Mouse (Mus musculus) megakaryocyte, embryonic 14.5 days (primary cell): Measurements from ENCODE around the gene Lancl1.

Source experiments
- FLI1 ChIP-seq: IDR thresholded peaks from 2 replicates; pipeline ENCODE4 v1.6.1; 2012; ENCODE audit warnings: low read length, inconsistent platforms, mixed read lengths
- GATA1 ChIP-seq: IDR thresholded peaks from 3 replicates; pipeline ENCODE4 v1.6.1; 2012; ENCODE audit warnings: mixed read lengths, low read length, inconsistent platforms, borderline replicate concordance

DNA sequence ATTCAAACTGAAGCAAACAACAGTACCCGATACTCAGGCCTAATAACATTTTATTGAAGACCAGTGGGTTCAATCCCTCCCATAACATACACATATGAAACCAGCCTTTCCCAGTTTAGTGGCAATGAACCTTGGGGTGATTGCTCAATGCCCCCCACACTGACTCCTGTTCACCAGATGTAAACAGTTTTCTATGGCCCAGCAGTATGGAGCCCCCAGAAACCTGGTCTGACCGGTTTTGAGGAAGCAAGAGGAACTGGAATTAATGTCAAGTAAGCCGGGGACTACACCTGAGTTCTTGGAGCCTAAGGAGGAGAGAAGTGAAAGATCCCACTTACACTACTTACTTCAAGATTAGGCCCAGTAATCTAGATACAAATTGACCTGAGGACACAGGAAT is 38.2 kb downstream of the Lancl1 start:
- TF ChIP-seq GATA1 (no peak), FLI1 (no peak)
